Mouse (Mus musculus) forebrain, embryonic 11.5 days (tissue): ENCODE measurements around the gene Acadvl. TPM values are rescaled to one million over a fixed set of nuclear protein-coding genes. Genes with fewer than 3 reads are reported as not detected.

Source experiments
- ATAC-seq: fragments of 200-750 bp; cut with Nextera tagmentation; replicated peaks from 2 replicates; pipeline ENCODE4 v1.8.0; 2017; ENCODE audit warnings: moderate TSS enrichment; ENCODE audit not compliant: low FRiP score
- DNase-seq: peaks from one replicate; pipeline ENCODE4 v3.0.0-alpha.2; 2017; ENCODE audit warnings: low spot score
- H3K27ac ChIP-seq: fragments of 300-500 bp; sonication (generic); 2 replicates; pipeline ENCODE4 v1.5.1; 2014; ENCODE audit warnings: low read depth, low read length
- H3K27me3 ChIP-seq: fragments of 300-500 bp; sonication (generic); 2 replicates; pipeline ENCODE4 v1.6.1; 2014; ENCODE audit warnings: mild to moderate bottlenecking, low read length, mixed read lengths; ENCODE audit not compliant: control insufficient read depth, insufficient read depth
- H3K36me3 ChIP-seq: fragments of 300-500 bp; sonication (generic); 2 replicates; pipeline ENCODE4 v1.6.1; 2014; ENCODE audit warnings: mild to moderate bottlenecking, low read length, moderate library complexity, mixed read lengths; ENCODE audit not compliant: control insufficient read depth, insufficient read depth
- H3K4me1 ChIP-seq: fragments of 300-500 bp; sonication (generic); replicated peaks from 2 replicates; pipeline ENCODE4 v1.6.1; 2014; ENCODE audit warnings: low read length, mixed read lengths; ENCODE audit not compliant: control insufficient read depth, insufficient read depth
- H3K4me2 ChIP-seq: fragments of 300-500 bp; sonication (generic); 2 replicates; pipeline ENCODE4 v1.6.1; 2014; ENCODE audit warnings: low read depth, mild to moderate bottlenecking, low read length, moderate library complexity, mixed read lengths; ENCODE audit not compliant: severe bottlenecking
- H3K4me3 ChIP-seq: fragments of 300-500 bp; sonication (generic); 2 replicates; pipeline ENCODE4 v1.5.1; 2014; ENCODE audit warnings: low read depth, low read length
- H3K9ac ChIP-seq: fragments of 300-500 bp; sonication (generic); 2 replicates; pipeline ENCODE4 v1.6.1; 2014; ENCODE audit warnings: low read length
- H3K9me3 ChIP-seq: fragments of 300-500 bp; sonication (generic); 2 replicates; pipeline ENCODE4 v1.6.1; 2016; ENCODE audit warnings: low read length, mixed read lengths; ENCODE audit not compliant: control insufficient read depth
- WGBS: fragments of 180-500 bp; shearing (Covaris S2); extraction: QIAGEN DNeasy Blood & Tissue Kit; methylation state at CpG from one replicate; pipeline ENCODE4 v1.1.7; 2014; 5-methylcytosine and 5-hydroxymethylcytosine counted together
- polyA plus RNA-seq: library from polyadenylated mRNA; unstranded; fragments of >200 nt; fragmentation: Nextera tagmentation; extraction: Ambion mirVana; gene quantifications from 2 replicates; pipeline ENCODE4 v1.2.1, GENCODE M21; 2014

Gene Acadvl
- polyA plus RNA-seq, 1 experiment from 2014 or later = 44.0 TPM

GRCm38 (mm10) chr11:70023481-70024150 is 8.4 kb upstream of the Acadvl start:
- Histone ChIP-seq H3K36me3 (no peaks in the 10 kb centered on the region), H3K4me2 (peak overlapping the region; percentile 54), H3K27me3 (no peaks in the 10 kb centered on the region), H3K4me1 (peaks cover 58% of the 10 kb centered on the region), H3K4me3 (peak overlapping the region; percentile 37), H3K9ac (peak overlapping the region; percentile 57), H3K9me3 (no peaks in the 10 kb centered on the region), H3K27ac (no peak overlapping the region; the same call in 1 of the 2 replicates)
- DNase-seq = peak; percentile 82
- ATAC-seq = no peak
- WGBS = 4% methylated on average over 27 of the region's 29 CpGs

GRCm38 (mm10) chr11:70021264-70022132 is 6.3 kb upstream of the Acadvl start:
- DNase-seq (peak; percentile 100), ATAC-seq (peak; percentile 76)
- Histone ChIP-seq H3K4me1 (peaks cover 52% of the 10 kb centered on the region), H3K4me2 (peak overlapping the region; percentile 65), H3K4me3 (peak overlapping the region; percentile 62), H3K27me3 (no peaks in the 10 kb centered on the region), H3K27ac (peak overlapping the region; percentile 90), H3K36me3 (no peaks in the 10 kb centered on the region), H3K9me3 (no peaks in the 10 kb centered on the region), H3K9ac (peak overlapping the region; percentile 55)
- 2% methylated on average over 39 of the region's 40 CpGs for WGBS

GRCm38 (mm10) chr11:70020731-70021263 is 5.6 kb upstream of the Acadvl start:
- 2% methylated on average over 8 of the region's 8 CpGs for WGBS
- Histone ChIP-seq H3K36me3 (no peaks in the 10 kb centered on the region), H3K27ac (peak overlapping the region; percentile 90), H3K4me3 (peak overlapping the region; percentile 62), H3K4me1 (peaks cover 45% of the 10 kb centered on the region), H3K9me3 (no peaks in the 10 kb centered on the region), H3K4me2 (peak overlapping the region; percentile 65), H3K27me3 (no peaks in the 10 kb centered on the region), H3K9ac (peak overlapping the region; percentile 55)
- peak; percentile 84 for DNase-seq
- ATAC-seq = peak; percentile 83

DNA sequence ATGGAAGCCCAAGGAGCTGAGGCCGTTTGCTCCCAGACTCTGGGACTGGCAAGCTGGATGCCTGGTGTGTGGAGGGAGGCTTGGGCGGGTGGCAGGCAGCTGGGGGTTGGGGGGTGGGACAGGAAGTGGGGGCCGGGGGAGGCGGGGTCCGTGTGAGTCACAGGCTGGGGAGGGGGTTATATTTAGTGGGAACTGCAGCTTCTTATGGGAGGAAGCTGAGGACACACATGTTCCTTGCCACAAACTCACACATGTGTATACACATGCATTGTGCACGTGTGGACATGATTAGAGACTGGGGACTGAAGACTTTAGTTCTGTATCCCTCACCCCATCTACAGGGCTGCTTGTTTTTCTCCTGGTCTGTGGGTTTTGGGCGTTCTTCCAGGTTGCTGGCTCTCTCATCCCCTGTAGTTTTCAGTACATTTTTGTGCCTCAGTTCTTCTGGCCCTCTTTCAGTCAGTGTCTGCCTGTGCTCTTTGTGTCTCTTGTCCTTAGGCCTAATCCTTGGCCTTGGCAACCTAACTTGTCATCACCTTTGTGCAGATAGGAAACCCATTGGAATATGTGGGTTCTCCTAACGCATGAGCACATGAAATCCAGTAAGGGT is 4.9 kb upstream of the Acadvl start:
- Histone ChIP-seq H3K36me3 (no peaks in the 10 kb centered on the region), H3K4me1 (peaks cover 43% of the 10 kb centered on the region), H3K27ac (peak overlapping the region; percentile 90), H3K9ac (peak overlapping the region; percentile 44), H3K4me2 (peak overlapping the region; percentile 65), H3K9me3 (no peaks in the 10 kb centered on the region), H3K4me3 (peak overlapping the region; percentile 62), H3K27me3 (no peaks in the 10 kb centered on the region)
- DNase-seq (no peak), ATAC-seq (no peak)
- 13% methylated on average over 8 of the region's 8 CpGs for WGBS

DNA sequence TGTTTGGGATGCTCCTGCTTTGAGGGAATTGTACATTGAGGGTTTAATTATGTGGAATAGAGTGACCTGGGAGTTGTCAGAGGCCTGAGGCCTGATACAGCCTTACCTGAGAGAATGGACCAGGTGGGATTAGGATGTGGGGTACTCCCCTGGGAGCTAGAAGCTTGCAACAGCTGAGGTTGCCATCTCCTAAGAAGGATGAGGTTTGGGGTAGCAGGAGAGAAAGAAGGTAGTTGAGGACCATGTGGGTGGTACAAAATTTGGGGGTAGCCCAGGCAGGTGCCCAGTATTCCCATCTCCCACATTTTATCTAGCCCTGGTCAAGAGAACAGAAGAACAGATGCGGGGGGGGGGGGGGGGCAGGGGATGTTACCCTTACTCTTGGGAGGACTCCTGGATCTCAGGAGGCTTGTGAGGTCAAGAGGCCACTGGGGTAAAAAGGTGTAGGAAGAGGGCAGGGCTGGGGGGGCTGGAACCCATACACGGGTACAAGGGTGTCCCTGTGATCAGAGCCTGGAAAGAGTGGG is 4.3 kb upstream of the Acadvl start:
- H3K9ac ChIP-seq = peak overlapping the region; percentile 20

DNA sequence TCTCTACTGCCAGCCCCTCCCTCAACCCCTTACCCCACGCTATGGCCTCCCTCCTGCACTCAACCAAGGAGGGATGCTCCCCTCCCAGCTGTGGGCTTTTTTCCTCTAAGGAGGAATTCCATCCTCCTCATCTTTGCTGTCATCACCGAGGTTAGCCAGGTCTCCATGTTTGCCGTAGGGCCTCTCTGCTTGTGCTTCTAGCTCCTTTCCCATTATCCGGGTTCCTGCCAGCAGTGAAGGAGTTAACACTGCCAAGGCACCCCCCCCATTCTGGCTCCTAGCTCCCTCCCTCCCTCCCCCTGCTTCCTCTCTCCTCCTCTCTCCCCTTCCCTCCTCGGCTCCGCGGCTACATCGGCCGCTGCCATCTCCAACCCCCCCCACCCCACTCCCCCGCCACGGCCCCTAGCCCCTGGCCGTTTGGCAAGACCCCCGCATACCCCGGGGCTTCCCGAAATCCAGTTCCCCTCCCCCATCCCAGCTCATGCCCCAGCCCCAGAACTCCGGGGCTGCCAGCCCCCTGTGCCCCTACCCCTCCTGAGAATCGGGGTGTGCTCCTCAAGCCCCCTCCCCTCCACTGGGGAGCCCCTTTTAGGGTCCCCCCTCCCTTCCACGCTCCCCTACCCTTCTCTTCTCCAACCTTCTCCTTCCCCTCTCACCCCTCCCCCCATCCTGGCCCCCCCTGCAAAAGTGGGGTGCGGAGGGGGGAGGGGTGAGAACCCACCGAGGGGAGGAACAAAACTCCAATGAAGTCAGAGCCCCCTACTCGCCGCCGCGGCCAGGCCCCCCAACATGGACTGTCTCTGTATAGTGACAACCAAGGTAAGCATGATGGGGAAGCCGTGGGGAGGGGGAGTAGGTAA is 3.1 kb upstream of the Acadvl start:
- Histone ChIP-seq H3K9me3 (no peaks in the 10 kb centered on the region), H3K4me1 (peaks cover 42% of the 10 kb centered on the region), H3K9ac (peak overlapping the region; percentile 78), H3K27ac (peak overlapping the region; percentile 67), H3K27me3 (no peaks in the 10 kb centered on the region), H3K4me2 (peak overlapping the region; percentile 65), H3K4me3 (peak overlapping the region; percentile 62), H3K36me3 (no peaks in the 10 kb centered on the region)
- ATAC-seq (no peak), DNase-seq (peak; percentile 87)
- WGBS = 1% methylated on average over 23 of the region's 25 CpGs

More for the DNA sequence above, 4.3 kb upstream of the Acadvl start:
- no peaks in the 10 kb centered on the region for H3K36me3 ChIP-seq
- DNase-seq (peak; percentile 55), ATAC-seq (no peak)
- no peaks in the 10 kb centered on the region for H3K27me3 ChIP-seq
- H3K4me2 ChIP-seq = peak overlapping the region; percentile 65
- peak overlapping the region; percentile 90; the same call in 1 of the 2 replicates for H3K27ac ChIP-seq
- H3K4me3 ChIP-seq = peak overlapping the region; percentile 62
- 14% methylated on average over 2 of the region's 2 CpGs for WGBS
- peaks cover 48% of the 10 kb centered on the region for H3K4me1 ChIP-seq
- no peaks in the 10 kb centered on the region for H3K9me3 ChIP-seq

GRCm38 (mm10) chr11:70017199-70017767 is 2.1 kb upstream of the Acadvl start:
- Histone ChIP-seq H3K27ac (0 out of 2 replicates have a peak overlapping the region, but pooled peaks have one; percentile 13), H3K36me3 (no peaks in the 10 kb centered on the region; the same call in 1 of the 2 replicates), H3K9me3 (no peaks in the 10 kb centered on the region), H3K4me1 (peaks cover 39% of the 10 kb centered on the region), H3K4me2 (peak overlapping the region; percentile 65; the same call in 1 of the 2 replicates), H3K4me3 (no peak overlapping the region), H3K27me3 (no peaks in the 10 kb centered on the region), H3K9ac (peak overlapping the region; percentile 39)
- 31% methylated on average over 7 of the region's 7 CpGs for WGBS
- ATAC-seq (no peak), DNase-seq (no peak)
